Mouse (Mus musculus): ENCODE data around the gene Foxn3. TPM values are rescaled to one million over a fixed set of nuclear protein-coding genes. Genes with fewer than 3 reads are reported as not detected.

Gene Foxn3
- polyA plus RNA-seq, 1 experiment from 2014 or later, result 85.9 TPM

GRCm38 (mm10) chr12:99182338-99182737 is 381.0 kb downstream of the Foxn3 start:
- peaks cover 11% of the 10 kb centered on the region for H3K4me1 ChIP-seq
- H3K9me3 ChIP-seq, result no peaks in the 10 kb centered on the region
- WGBS, result 82% methylated on average over 3 of the region's 3 CpGs
- H3K4me2 ChIP-seq, result no peak overlapping the region
- H3K36me3 ChIP-seq (replicated peaks), result no peaks in the 10 kb centered on the region
- ATAC-seq (replicated peaks), result no peak
- H3K9ac ChIP-seq, result no peak overlapping the region
- no peak overlapping the region for H3K27ac ChIP-seq
- no peak overlapping the region for H3K4me3 ChIP-seq
- no peaks in the 10 kb centered on the region for H3K27me3 ChIP-seq (replicated peaks)

GRCm38 (mm10) chr12:99180234-99180824 is 383.1 kb downstream of the Foxn3 start:
- 21% methylated on average over 3 of the region's 3 CpGs for WGBS
- Histone ChIP-seq H3K9me3 (no peaks in the 10 kb centered on the region), H3K36me3 (replicated peaks) (no peaks in the 10 kb centered on the region), H3K4me3 (no peak overlapping the region), H3K27ac (no peak overlapping the region), H3K4me2 (no peak overlapping the region), H3K4me1 (peaks cover 3% of the 10 kb centered on the region), H3K9ac (no peak overlapping the region), H3K27me3 (replicated peaks) (no peaks in the 10 kb centered on the region)
- ATAC-seq (replicated peaks), result 0 out of 2 replicates have a peak, but pooled peaks have one; percentile 52

- H3K4me2 ChIP-seq, result peak overlapping the region; percentile 14; the same call in 1 of the 2 replicates
- no peak overlapping the region for H3K9ac ChIP-seq
- H3K4me1 ChIP-seq, result peaks cover 13% of the 10 kb centered on the region
- H3K27ac ChIP-seq, result peak overlapping the region; percentile 65
- no peaks in the 10 kb centered on the region for H3K9me3 ChIP-seq
- ATAC-seq (replicated peaks), result peak; percentile 88
- no peak overlapping the region for H3K4me3 ChIP-seq
- 37% methylated on average over 11 of the region's 11 CpGs for WGBS
- H3K36me3 ChIP-seq (replicated peaks), result no peaks in the 10 kb centered on the region
- no peaks in the 10 kb centered on the region for H3K27me3 ChIP-seq (replicated peaks)
Measured at GRCm38 (mm10) chr12:99174979-99175621, 388.3 kb downstream of the Foxn3 start.

GRCm38 (mm10) chr12:99172170-99172569 is 391.2 kb downstream of the Foxn3 start:
- ATAC-seq (replicated peaks), result no peak
- H3K36me3 ChIP-seq (replicated peaks), result no peaks in the 10 kb centered on the region
- H3K4me1 ChIP-seq, result peaks cover 13% of the 10 kb centered on the region
- no peak overlapping the region for H3K4me2 ChIP-seq
- H3K4me3 ChIP-seq, result no peak overlapping the region
- WGBS, result 80% methylated on average over 5 of the region's 5 CpGs
- H3K9me3 ChIP-seq, result no peaks in the 10 kb centered on the region
- no peak overlapping the region for H3K27ac ChIP-seq
- H3K9ac ChIP-seq, result no peak overlapping the region
- no peaks in the 10 kb centered on the region for H3K27me3 ChIP-seq (replicated peaks)

GRCm38 (mm10) chr12:99169925-99170324 is 393.5 kb downstream of the Foxn3 start:
- no peak overlapping the region for H3K27ac ChIP-seq
- H3K9ac ChIP-seq, result no peak overlapping the region
- H3K27me3 ChIP-seq (replicated peaks), result no peaks in the 10 kb centered on the region
- no peaks in the 10 kb centered on the region for H3K36me3 ChIP-seq (replicated peaks)
- no peak overlapping the region for H3K4me3 ChIP-seq
- H3K4me1 ChIP-seq, result peaks cover 7% of the 10 kb centered on the region; the same call in 1 of the 2 replicates
- ATAC-seq (replicated peaks), result no peak
- H3K4me2 ChIP-seq, result no peak overlapping the region
- H3K9me3 ChIP-seq, result no peaks in the 10 kb centered on the region
- 86% methylated on average over 6 of the region's 6 CpGs for WGBS

- Histone ChIP-seq H3K4me1 (peaks cover 9% of the 10 kb centered on the region), H3K9me3 (no peaks in the 10 kb centered on the region), H3K9ac (no peak overlapping the region), H3K4me3 (no peak overlapping the region), H3K27me3 (replicated peaks) (no peaks in the 10 kb centered on the region), H3K4me2 (no peak overlapping the region), H3K36me3 (replicated peaks) (no peaks in the 10 kb centered on the region), H3K27ac (no peak overlapping the region)
- WGBS, result 93% methylated on average over 6 of the region's 6 CpGs
- no peak for ATAC-seq (replicated peaks)
Measured at GRCm38 (mm10) chr12:99166091-99166490, 397.3 kb downstream of the Foxn3 start.

- WGBS, result 23% methylated on average over 9 of the region's 9 CpGs
- Histone ChIP-seq H3K36me3 (replicated peaks) (no peaks in the 10 kb centered on the region), H3K4me1 (peaks cover 9% of the 10 kb centered on the region), H3K27ac (peak overlapping the region; percentile 7), H3K9me3 (no peaks in the 10 kb centered on the region), H3K4me2 (no peak overlapping the region), H3K9ac (no peak overlapping the region), H3K4me3 (no peak overlapping the region), H3K27me3 (replicated peaks) (no peaks in the 10 kb centered on the region)
- no peak for ATAC-seq (replicated peaks)
Measured at GRCm38 (mm10) chr12:99163342-99163682, 400.1 kb downstream of the Foxn3 start.

GRCm38 (mm10) chr12:99162639-99163341 is 400.6 kb downstream of the Foxn3 start:
- Histone ChIP-seq H3K4me1 (peaks cover 9% of the 10 kb centered on the region), H3K4me3 (no peak overlapping the region), H3K9me3 (no peaks in the 10 kb centered on the region), H3K4me2 (no peak overlapping the region), H3K27ac (peak overlapping the region; percentile 46), H3K27me3 (replicated peaks) (no peaks in the 10 kb centered on the region), H3K36me3 (replicated peaks) (no peaks in the 10 kb centered on the region), H3K9ac (no peak overlapping the region)
- WGBS, result 57% methylated on average over 12 of the region's 12 CpGs
- ATAC-seq (replicated peaks), result peak; percentile 42

GRCm38 (mm10) chr12:99162188-99162587 is 401.2 kb downstream of the Foxn3 start:
- peak; percentile 80 for ATAC-seq (replicated peaks)
- H3K9ac ChIP-seq, result no peak overlapping the region
- H3K9me3 ChIP-seq, result no peaks in the 10 kb centered on the region
- peak overlapping the region; percentile 46 for H3K27ac ChIP-seq
- peaks cover 9% of the 10 kb centered on the region for H3K4me1 ChIP-seq
- H3K4me3 ChIP-seq, result no peak overlapping the region
- no peaks in the 10 kb centered on the region for H3K36me3 ChIP-seq (replicated peaks)
- H3K27me3 ChIP-seq (replicated peaks), result no peaks in the 10 kb centered on the region
- 70% methylated on average over 10 of the region's 10 CpGs for WGBS
- H3K4me2 ChIP-seq, result no peak overlapping the region

GRCm38 (mm10) chr12:99160061-99160460 is 403.3 kb downstream of the Foxn3 start:
- ATAC-seq (replicated peaks), result no peak
- Histone ChIP-seq H3K4me1 (peaks cover 9% of the 10 kb centered on the region), H3K27ac (no peak overlapping the region), H3K27me3 (replicated peaks) (no peaks in the 10 kb centered on the region), H3K9me3 (no peaks in the 10 kb centered on the region), H3K4me3 (no peak overlapping the region), H3K36me3 (replicated peaks) (no peaks in the 10 kb centered on the region), H3K4me2 (no peak overlapping the region), H3K9ac (no peak overlapping the region)
- 89% methylated on average over 8 of the region's 8 CpGs for WGBS

- Histone ChIP-seq H3K4me3 (no peak overlapping the region), H3K36me3 (replicated peaks) (no peaks in the 10 kb centered on the region), H3K27ac (no peak overlapping the region), H3K4me1 (peaks cover 10% of the 10 kb centered on the region), H3K9me3 (no peaks in the 10 kb centered on the region), H3K27me3 (replicated peaks) (no peaks in the 10 kb centered on the region), H3K9ac (no peak overlapping the region), H3K4me2 (no peak overlapping the region)
- WGBS, result 85% methylated on average over 5 of the region's 5 CpGs
- no peak for ATAC-seq (replicated peaks)
Measured at GRCm38 (mm10) chr12:99155904-99156303, 407.5 kb downstream of the Foxn3 start.

- no peak overlapping the region for H3K4me3 ChIP-seq
- no peaks in the 10 kb centered on the region for H3K27me3 ChIP-seq (replicated peaks)
- WGBS, result 80% methylated on average over 7 of the region's 7 CpGs
- H3K27ac ChIP-seq, result no peak overlapping the region
- H3K4me2 ChIP-seq, result no peak overlapping the region
- H3K9ac ChIP-seq, result no peak overlapping the region
- H3K36me3 ChIP-seq (replicated peaks), result no peaks in the 10 kb centered on the region
- no peaks in the 10 kb centered on the region for H3K9me3 ChIP-seq
- ATAC-seq (replicated peaks), result no peak
- H3K4me1 ChIP-seq, result peaks cover 10% of the 10 kb centered on the region
Measured at GRCm38 (mm10) chr12:99154230-99154629, 409.2 kb downstream of the Foxn3 start.
